Mouse (Mus musculus) midbrain, postnatal 0 days (tissue): ENCODE measurements at regions not wholly inside any gene's neighbourhood (a gene's known extent, or its start where the extent isn't known, plus 50 kb on each side); places are given as distances from the start of the nearest gene placed in this dataset.

Experiments
- ATAC-seq: fragments of 200-750 bp; cut with Nextera tagmentation; 2 replicates; pipeline ENCODE4 v1.8.0; 2017; ENCODE audit warnings: moderate number of reproducible peaks, mild to moderate bottlenecking, moderate TSS enrichment, moderate library complexity; ENCODE audit not compliant: low FRiP score
- DNase-seq: peaks from one replicate; pipeline ENCODE4 v3.0.0-alpha.2; 2015; ENCODE audit warnings: low spot score
- H3K27ac ChIP-seq: fragments of 300-500 bp; sonication (generic); 2 replicates; pipeline ENCODE4 v1.5.1; 2014; ENCODE audit warnings: low read depth, mild to moderate bottlenecking, low read length, mixed read lengths
- H3K27me3 ChIP-seq: fragments of 300-500 bp; sonication (generic); 2 replicates; pipeline ENCODE4 v1.6.1; 2014; ENCODE audit warnings: low read length, control low read depth, mixed read lengths; ENCODE audit not compliant: insufficient read depth
- H3K36me3 ChIP-seq: fragments of 300-500 bp; sonication (generic); 2 replicates; pipeline ENCODE4 v1.6.1; 2014; ENCODE audit warnings: low read length, control low read depth, mixed read lengths; ENCODE audit not compliant: insufficient read depth
- H3K4me1 ChIP-seq: fragments of 300-500 bp; sonication (generic); 2 replicates; pipeline ENCODE4 v1.6.1; 2014; ENCODE audit warnings: mild to moderate bottlenecking, control low read depth, antibody characterized with exemption, low read length, mixed read lengths; ENCODE audit not compliant: insufficient read depth
- H3K4me2 ChIP-seq: fragments of 300-500 bp; sonication (generic); 2 replicates; pipeline ENCODE4 v1.6.1; 2014; ENCODE audit warnings: low read depth, mild to moderate bottlenecking, low read length, mixed read lengths; ENCODE audit not compliant: poor library complexity, severe bottlenecking
- H3K4me3 ChIP-seq: fragments of 300-500 bp; sonication (generic); 2 replicates; pipeline ENCODE4 v1.5.1; 2014; ENCODE audit warnings: low read depth, mild to moderate bottlenecking, low read length, moderate library complexity
- H3K9ac ChIP-seq: fragments of 300-500 bp; sonication (generic); replicated peaks from 2 replicates; pipeline ENCODE4 v1.6.1; 2014; ENCODE audit warnings: mild to moderate bottlenecking, low read length, moderate library complexity, mixed read lengths; ENCODE audit not compliant: poor library complexity, severe bottlenecking
- H3K9me3 ChIP-seq: fragments of 300-500 bp; sonication (generic); 2 replicates; pipeline ENCODE4 v1.6.1; 2016; ENCODE audit warnings: low read length, control low read depth
- CTCF ChIP-seq: IDR thresholded peaks from 2 replicates; pipeline ENCODE4 v1.5.1; 2016; ENCODE audit warnings: antibody characterized with exemption, mild to moderate bottlenecking
- WGBS: fragments of 180-500 bp; shearing (Covaris S2); extraction: QIAGEN DNeasy Blood & Tissue Kit; methylation state at CpG from one replicate; pipeline ENCODE4 v1.1.7; 2014; 5-methylcytosine and 5-hydroxymethylcytosine counted together

DNA sequence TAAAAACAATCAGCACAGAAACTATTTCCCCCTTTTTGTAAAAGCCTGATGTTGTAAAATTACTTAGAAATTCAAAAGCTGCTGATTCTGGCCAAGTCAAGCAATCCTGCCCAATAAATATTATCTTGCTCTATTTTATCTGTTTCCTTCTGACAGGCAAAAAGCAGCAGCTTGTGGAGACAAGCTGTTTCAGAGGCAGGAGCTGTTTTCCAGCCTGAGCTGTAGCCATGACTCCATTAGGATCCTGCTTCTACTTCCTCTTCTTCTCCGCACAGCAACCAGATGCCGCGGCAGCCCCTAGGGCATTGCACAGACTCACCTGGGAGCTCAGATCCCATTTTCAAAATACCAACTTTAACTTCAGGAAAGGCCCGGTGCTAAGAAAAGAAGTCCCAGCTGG is 774.8 kb downstream of the Ryr2 start:
- Histone ChIP-seq H3K4me3 (no peak overlapping the region), H3K9ac (no peak overlapping the region), H3K27me3 (no peaks in the 10 kb centered on the region), H3K4me2 (no peak overlapping the region), H3K27ac (no peak overlapping the region), H3K9me3 (no peaks in the 10 kb centered on the region), H3K36me3 (no peaks in the 10 kb centered on the region), H3K4me1 (no peaks in the 10 kb centered on the region)
- ATAC-seq = no peak
- 68% methylated on average over 4 of the region's 4 CpGs for WGBS
- TF ChIP-seq CTCF = no peak
- no peak for DNase-seq

GRCm38 (mm10) chr13:11308716-11309115 is 798.0 kb downstream of the Ryr2 start:
- Histone ChIP-seq H3K4me1 (no peaks in the 10 kb centered on the region), H3K9me3 (peaks cover 3% of the 10 kb centered on the region; the same call in 1 of the 2 replicates), H3K4me2 (no peak overlapping the region), H3K4me3 (no peak overlapping the region), H3K27ac (no peak overlapping the region), H3K36me3 (no peaks in the 10 kb centered on the region), H3K27me3 (no peaks in the 10 kb centered on the region), H3K9ac (no peak overlapping the region)
- no peak for ATAC-seq
- 44% methylated on average over 2 of the region's 2 CpGs for WGBS
- DNase-seq = peak; percentile 26
- no peak for TF ChIP-seq CTCF

DNA sequence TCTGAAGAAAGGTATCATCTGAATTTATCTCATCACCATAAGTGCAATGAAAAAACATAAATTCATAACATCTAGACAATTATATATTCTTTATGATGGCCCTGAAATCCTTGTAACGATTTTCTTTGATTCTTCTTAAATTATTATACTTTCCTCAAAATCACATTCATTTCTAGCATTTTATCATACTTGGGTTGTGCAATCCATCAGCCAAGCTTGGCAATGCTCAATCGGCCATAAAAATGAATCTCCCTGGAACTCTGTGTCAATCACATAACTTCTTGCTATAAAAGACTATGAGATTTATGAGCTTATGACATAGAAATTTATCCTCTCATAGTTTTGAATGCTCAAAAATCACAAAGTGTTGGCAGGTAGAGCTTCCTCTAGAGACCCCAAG is 811.3 kb downstream of the Ryr2 start:
- Histone ChIP-seq H3K36me3 (no peaks in the 10 kb centered on the region), H3K4me1 (no peaks in the 10 kb centered on the region), H3K4me2 (no peak overlapping the region), H3K27ac (no peak overlapping the region), H3K9ac (no peak overlapping the region), H3K4me3 (no peak overlapping the region), H3K9me3 (no peaks in the 10 kb centered on the region), H3K27me3 (no peaks in the 10 kb centered on the region)
- ATAC-seq (no peak), DNase-seq (no peak)
- WGBS = 88% methylated on average over 2 of the region's 2 CpGs
- TF ChIP-seq CTCF = no peak

DNA sequence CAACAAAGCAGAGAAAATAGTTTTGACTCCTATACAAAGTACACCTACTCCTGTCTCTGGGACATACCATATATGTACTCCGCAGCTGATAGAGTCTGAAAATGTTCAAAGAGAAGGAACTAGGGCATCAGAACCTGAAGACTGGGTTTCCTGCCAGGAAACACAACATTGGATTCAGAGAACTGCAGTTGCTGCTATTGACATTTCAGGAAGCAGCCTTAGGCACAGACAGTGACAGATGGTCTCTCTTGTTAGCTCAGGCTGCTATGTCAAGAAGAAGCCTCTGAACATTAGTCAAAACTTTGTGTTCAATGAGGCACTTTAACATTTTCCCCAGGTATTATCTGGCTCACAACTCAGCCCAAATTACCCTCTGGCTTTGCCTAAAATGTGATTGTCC is 812.1 kb downstream of the Ryr2 start:
- whole genome bisulfite sequencing = 84% methylated on average over 1 of the region's 1 CpGs
- TF ChIP-seq CTCF = no peak
- Histone ChIP-seq H3K9me3 (no peaks in the 10 kb centered on the region), H3K9ac (no peak overlapping the region), H3K4me2 (no peak overlapping the region), H3K27me3 (no peaks in the 10 kb centered on the region), H3K4me1 (no peaks in the 10 kb centered on the region), H3K4me3 (no peak overlapping the region), H3K27ac (no peak overlapping the region), H3K36me3 (no peaks in the 10 kb centered on the region)
- ATAC-seq = no peak
- peak; percentile 64 for DNase-seq

- Histone ChIP-seq H3K9me3 (no peaks in the 10 kb centered on the region), H3K4me2 (no peak overlapping the region), H3K36me3 (no peaks in the 10 kb centered on the region), H3K27me3 (no peaks in the 10 kb centered on the region), H3K4me3 (no peak overlapping the region), H3K4me1 (no peaks in the 10 kb centered on the region), H3K27ac (no peak overlapping the region), H3K9ac (no peak overlapping the region)
- TF ChIP-seq CTCF = no peak
- ATAC-seq (no peak), DNase-seq (no peak)
Measured at GRCm38 (mm10) chr13:11293750-11294149, 813.0 kb downstream of the Ryr2 start.

- Histone ChIP-seq H3K27ac (no peak overlapping the region), H3K4me3 (no peak overlapping the region), H3K27me3 (no peaks in the 10 kb centered on the region), H3K4me1 (no peaks in the 10 kb centered on the region), H3K9me3 (no peaks in the 10 kb centered on the region), H3K4me2 (no peak overlapping the region), H3K9ac (no peak overlapping the region), H3K36me3 (no peaks in the 10 kb centered on the region)
- TF ChIP-seq CTCF = no peak
- DNase-seq (no peak), ATAC-seq (no peak)
- WGBS = 16% methylated on average over 1 of the region's 1 CpGs
Measured at GRCm38 (mm10) chr13:11273896-11274295, 832.8 kb downstream of the Ryr2 start.
